Mouse (Mus musculus): ENCODE results near the gene 2900026A02Rik.

Gene 2900026A02Rik

GRCm38 (mm10) chr5:113151554-113152103 is 69.4 kb downstream of the 2900026A02Rik start:
- no peak for DNase-seq (ENCODE audit: low read depth, low spot score)

DNA sequence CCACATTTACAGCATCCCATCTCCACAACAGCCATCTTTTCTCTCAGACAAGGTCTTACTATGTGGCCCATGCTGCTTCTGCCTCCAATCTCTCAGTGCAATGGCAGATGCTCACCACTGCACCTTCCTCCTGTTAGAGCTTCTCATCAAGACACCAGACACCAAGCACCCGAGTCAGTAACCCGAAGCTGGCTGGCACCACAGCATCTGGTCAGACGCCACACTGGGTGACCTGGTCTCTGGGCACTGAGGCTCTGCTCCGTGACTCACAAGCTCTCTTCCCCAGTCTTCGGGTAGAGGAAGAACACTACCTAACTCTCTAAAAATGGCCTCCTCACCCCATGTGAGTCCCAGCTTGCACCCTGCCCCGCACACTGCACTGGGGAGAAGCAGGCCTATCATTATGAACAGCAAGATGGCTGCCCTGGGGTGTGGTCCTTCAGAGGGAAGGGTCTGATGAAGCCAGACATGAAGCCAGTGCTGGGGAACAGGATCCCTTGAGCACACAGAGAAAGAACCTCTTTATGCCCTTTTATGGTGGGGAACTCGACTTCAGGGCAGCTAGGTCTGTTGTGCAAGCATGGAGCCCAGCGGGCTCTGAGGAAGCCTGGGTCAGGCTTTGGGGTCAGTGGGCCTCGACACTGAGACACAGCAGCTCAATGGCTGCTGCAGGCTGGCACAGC is 70.0 kb downstream of the 2900026A02Rik start:
- DNase-seq (ENCODE audit: low read depth, low spot score), result no peak

GRCm38 (mm10) chr5:113149052-113149451 is 72.0 kb downstream of the 2900026A02Rik start:
- DNase-seq (ENCODE audit: low read depth, low spot score), result no peak

- no peak for DNase-seq (ENCODE audit: low read depth, low spot score)
These were observed 73.0 kb downstream of the 2900026A02Rik start for GRCm38 (mm10) chr5:113147994-113148471.

GRCm38 (mm10) chr5:113146656-113147055 is 74.4 kb downstream of the 2900026A02Rik start:
- no peak for DNase-seq (ENCODE audit: low read depth, low spot score)

DNA sequence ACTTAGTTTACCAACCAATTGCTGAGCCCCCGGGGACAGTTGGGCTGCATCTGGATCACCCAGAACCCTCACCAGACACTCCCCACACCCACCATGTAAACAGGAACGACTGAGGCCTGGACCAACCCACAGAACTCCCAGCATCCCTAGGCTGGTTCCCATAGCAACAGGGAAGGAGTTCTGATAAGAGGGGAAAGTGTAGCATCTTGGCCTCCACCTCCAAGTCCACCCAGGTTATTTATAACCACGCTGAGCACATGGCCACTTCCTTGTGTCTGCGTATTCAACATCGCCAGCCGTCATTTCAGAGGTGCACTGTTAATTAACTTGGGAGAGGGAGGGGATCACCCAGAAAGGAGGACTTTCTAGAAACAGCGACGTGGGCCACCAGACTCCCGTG is 75.9 kb downstream of the 2900026A02Rik start:
- DNase-seq (ENCODE audit: low read depth, low spot score), result no peak

GRCm38 (mm10) chr5:113142486-113142885 is 78.5 kb downstream of the 2900026A02Rik start:
- no peak for DNase-seq (ENCODE audit: low read depth, low spot score)

GRCm38 (mm10) chr5:113142018-113142417 is 79.0 kb downstream of the 2900026A02Rik start:
- no peak for DNase-seq (ENCODE audit: low read depth, low spot score)

DNA sequence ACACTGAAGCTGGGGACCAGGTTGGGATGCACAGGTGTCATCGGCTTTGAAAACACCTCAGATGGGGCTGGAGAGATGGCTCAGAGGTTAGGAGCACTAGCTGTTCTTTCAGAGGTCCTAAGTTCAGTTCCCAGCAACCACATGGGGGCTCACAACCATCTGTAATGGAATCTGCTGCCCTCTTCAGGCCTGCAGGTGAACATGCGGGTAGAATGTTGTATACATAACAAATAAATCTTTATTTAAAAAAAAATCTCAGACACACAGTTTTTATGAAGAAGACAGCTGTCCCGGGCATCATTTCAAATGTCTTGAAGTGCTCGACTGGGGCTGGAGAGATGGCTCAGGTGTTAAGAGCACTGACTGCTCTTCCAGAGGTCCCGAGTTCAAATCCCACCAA is 80.2 kb downstream of the 2900026A02Rik start:
- no peak for DNase-seq (ENCODE audit: low read depth, low spot score)

DNA sequence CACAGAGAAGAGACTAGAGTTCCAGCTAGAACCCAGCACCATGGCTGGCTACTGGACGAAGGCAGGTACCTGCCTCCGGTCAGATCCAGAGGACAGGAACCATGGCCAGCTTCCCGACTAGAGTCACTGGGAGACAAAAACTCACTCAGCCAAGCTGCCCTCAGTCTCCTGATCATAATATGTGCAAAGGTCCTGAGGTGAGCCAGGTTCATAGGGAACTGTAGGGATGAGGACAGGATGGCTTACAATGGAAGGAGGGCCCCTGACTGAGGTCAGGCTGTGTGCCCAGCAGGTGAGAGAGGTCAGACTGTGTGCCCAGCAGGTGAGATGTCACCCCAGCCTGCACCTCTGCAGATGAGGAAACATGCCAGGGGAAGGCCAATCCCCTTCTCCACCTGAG is 81.0 kb downstream of the 2900026A02Rik start:
- DNase-seq (ENCODE audit: low read depth, low spot score), result no peak

DNA sequence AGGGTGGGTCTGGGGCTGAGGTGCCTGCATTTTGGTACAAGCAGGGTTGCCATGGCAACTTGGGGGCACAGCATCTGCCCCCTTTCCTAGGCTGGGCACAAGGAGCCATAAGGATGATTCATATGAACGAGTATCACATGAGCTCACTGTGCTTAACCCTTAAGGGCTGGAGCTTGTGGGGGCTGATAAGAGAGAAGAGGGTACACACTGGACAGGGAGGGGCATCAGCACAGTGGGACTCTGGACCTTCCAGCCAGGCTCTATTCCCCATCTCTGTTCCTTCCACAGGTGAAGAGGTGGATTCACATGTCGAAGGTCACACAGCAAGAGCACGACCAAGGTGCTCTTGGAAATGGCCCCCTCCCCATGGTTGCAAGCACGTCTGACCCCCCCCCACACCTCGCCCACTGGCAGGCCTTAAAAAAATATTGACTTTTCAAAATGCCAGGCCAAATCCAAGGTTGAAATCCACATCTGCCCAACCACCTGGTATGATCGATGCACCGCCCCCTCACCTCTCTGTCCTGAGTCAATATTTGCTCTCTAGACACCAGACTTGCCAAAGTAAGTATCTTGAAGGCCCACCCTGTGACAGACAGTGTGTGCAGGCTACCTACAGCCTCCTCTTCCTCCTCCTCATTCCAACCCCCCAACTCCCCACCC is 81.8 kb downstream of the 2900026A02Rik start:
- no peak for DNase-seq (ENCODE audit: low read depth, low spot score)

DNA sequence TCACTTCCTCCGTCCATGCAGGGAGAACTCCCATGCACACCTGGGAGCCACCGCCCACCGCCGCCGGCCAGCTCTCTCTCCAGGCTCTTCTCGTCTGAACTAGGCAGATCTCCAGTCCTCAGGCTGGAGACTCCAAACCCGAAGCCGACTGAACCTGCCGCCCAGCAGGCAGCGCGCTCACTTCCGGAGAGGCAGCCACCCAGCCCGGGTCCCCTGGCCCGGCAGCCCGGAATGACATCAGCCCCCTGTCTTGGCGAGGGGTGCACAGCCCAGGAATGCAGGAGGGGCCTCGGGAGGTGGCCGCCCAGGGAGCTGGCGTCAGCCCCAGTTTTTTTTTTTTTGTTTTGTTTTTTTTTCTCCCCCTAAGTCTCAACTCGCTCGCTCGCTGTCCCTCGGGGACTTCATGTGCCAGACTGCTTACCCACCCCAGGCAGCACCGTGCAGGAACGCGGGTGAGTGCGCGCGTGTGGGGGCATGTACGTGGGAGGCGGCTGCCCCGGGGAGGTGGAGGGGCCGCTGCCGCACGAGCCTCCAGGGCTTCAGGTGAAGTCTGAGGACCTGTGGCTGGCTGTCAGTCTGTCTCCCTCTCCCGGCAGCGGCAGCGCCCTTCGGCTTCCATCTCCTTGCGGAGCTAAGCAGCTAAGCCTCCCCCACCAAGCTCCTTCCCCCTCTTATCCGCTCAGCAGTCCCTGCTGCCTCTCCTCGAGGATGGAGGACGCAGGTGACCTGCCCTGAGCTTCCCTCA is 82.5 kb downstream of the 2900026A02Rik start:
- peak; percentile 59 for DNase-seq (ENCODE audit: low read depth, low spot score)

- DNase-seq (ENCODE audit: low read depth, low spot score), result no peak
These were observed 83.2 kb downstream of the 2900026A02Rik start for GRCm38 (mm10) chr5:113137691-113138318.

DNA sequence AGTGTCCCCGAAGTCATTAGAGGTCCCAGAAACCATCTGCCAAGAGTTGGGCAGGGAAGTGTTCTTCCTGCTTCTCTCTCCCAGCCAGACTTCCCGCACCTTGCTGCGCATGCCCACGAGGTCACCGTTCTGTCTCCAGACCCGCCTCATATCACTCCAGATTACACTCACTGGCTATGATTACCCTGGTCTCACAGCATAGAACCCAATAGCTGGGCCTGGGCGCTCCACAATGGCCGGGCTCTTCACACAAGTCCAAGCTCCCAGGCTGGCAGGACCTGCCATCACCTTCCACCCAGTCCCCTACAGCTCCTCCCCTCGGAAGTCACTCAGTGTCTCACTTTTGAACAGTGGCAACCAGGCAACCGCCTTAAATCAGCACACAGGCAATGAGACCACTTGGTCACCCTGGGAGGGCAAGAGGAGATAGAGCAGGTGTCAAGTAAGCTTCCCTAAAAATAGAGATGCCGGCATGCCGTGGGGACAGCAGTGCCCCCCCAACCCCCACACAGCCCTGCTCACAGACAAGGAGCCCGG is 84.0 kb downstream of the 2900026A02Rik start:
- DNase-seq (ENCODE audit: low read depth, low spot score), result no peak

- no peak for DNase-seq (ENCODE audit: low read depth, low spot score)
These were observed 85.5 kb downstream of the 2900026A02Rik start for GRCm38 (mm10) chr5:113135513-113135912.

DNA sequence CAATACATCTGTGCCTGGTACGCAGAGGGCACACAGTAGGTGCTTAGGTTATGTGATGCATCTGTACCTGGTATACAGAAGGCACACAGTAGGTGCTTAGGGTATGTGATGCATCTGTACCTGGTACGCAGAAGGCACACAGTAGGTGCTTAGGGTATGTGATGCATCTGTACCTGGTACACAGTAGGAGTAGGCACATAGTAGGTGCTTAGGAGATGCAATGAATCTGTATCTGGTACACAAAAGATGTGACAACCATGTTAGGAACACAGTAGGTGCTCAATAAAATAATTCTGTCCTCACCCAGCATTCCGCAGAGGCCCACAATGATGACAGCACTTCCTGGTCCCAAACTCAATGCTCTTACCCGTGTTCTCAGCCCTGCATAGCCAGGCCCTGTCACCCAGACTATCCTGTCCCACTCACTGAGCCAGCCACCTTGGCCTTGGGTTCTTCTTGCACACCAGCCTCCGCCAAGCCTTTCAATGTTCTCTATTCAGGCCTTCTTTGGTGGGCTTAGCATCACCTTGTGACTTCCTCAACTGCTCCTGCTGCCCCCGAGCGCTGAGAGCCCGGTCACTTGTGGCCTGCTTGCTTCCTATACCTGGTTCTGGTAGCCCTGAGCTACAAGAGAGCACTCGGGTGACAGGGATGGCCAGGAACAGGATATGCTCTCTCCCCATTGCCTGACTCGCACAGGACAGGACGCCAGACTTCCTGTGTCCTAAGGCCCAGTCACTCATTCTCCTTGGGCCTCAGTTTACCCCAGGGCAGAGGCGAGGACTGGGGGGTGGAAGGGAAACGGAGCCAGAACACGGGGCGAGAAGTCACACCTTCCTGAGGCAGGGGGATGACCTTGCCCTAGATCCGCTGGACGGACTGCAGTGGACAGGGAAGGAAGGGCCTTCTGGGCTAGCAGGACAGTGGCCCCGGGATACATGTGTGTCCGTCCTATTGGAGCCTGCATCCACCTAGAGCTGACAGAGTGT is 87.0 kb downstream of the 2900026A02Rik start:
- DNase-seq (ENCODE audit: low read depth, low spot score), result no peak

DNA sequence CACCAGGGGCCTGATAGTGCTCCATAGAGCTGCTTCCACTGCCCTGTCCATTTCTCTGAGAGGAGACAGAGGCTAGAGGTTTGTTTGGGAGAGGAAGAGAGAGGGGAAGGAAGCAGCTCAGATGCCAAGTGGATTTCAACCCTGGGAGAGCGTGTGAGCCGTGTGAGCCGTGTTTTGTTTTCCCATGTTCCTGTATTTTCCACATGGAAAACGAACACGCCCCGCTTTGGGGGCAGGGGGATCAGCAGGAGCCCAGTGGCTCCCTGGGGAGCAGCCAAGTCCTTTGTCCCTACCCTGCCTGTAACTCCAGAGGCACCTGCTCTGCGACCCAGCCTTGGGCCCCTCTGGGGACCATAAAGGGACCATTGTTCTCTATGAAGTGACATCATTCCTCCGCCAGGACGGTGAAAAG is 88.0 kb downstream of the 2900026A02Rik start:
- DNase-seq (ENCODE audit: low read depth, low spot score), result peak; percentile 82

- DNase-seq (ENCODE audit: low read depth, low spot score), result no peak
These were observed 88.4 kb downstream of the 2900026A02Rik start for GRCm38 (mm10) chr5:113132635-113133041.

GRCm38 (mm10) chr5:113128426-113128825 is 92.6 kb downstream of the 2900026A02Rik start:
- DNase-seq (ENCODE audit: low read depth, low spot score), result no peak

- no peak for DNase-seq (ENCODE audit: low read depth, low spot score)
These were observed 94.6 kb downstream of the 2900026A02Rik start for GRCm38 (mm10) chr5:113126476-113126875.

Measured in mesoderm, embryonic 11.5 days (tissue).